Mouse (Mus musculus) forebrain, embryonic 15.5 days (tissue): Measurements from ENCODE around the gene Atp8b5. TPM values are rescaled to one million over a fixed set of nuclear protein-coding genes. Genes with fewer than 3 reads are reported as not detected.
A peak's percentile ranks its signal among the peaks of the same experiment; 100 is the strongest.

ENCODE experiments used
- ATAC-seq: fragments of 200-750 bp; cut with Nextera tagmentation; replicated peaks from 2 replicates; pipeline ENCODE4 v1.8.0; 2017; ENCODE audit warnings: mild to moderate bottlenecking, moderate TSS enrichment, moderate library complexity
- H3K27ac ChIP-seq: fragments of 300-500 bp; sonication (generic); replicated peaks from 2 replicates; pipeline ENCODE4 v1.5.1; 2015; ENCODE audit warnings: mild to moderate bottlenecking, inconsistent platforms
- H3K27me3 ChIP-seq: fragments of 300-500 bp; sonication (generic); 2 replicates; pipeline ENCODE4 v1.6.1; 2015; ENCODE audit warnings: inconsistent platforms
- H3K36me3 ChIP-seq: fragments of 300-500 bp; sonication (generic); 2 replicates; pipeline ENCODE4 v1.6.1; 2015; ENCODE audit warnings: mild to moderate bottlenecking, inconsistent platforms
- H3K4me1 ChIP-seq: fragments of 300-500 bp; sonication (generic); 2 replicates; pipeline ENCODE4 v1.6.1; 2015; ENCODE audit warnings: inconsistent platforms
- H3K4me2 ChIP-seq: fragments of 300-500 bp; sonication (generic); replicated peaks from 2 replicates; pipeline ENCODE4 v1.6.1; 2015; ENCODE audit warnings: mild to moderate bottlenecking, inconsistent platforms
- H3K4me3 ChIP-seq: fragments of 300-500 bp; sonication (generic); 2 replicates; pipeline ENCODE4 v1.5.1; 2015; ENCODE audit warnings: mild to moderate bottlenecking, inconsistent platforms
- H3K9ac ChIP-seq: fragments of 300-500 bp; sonication (generic); replicated peaks from 2 replicates; pipeline ENCODE4 v1.6.1; 2015; ENCODE audit warnings: mild to moderate bottlenecking, inconsistent platforms
- H3K9me3 ChIP-seq: fragments of 300-500 bp; sonication (generic); 2 replicates; pipeline ENCODE4 v1.6.1; 2016; ENCODE audit warnings: inconsistent platforms
- WGBS: fragments of 180-500 bp; shearing (Covaris S2); methylation state at CpG from one replicate; pipeline ENCODE4 v1.1.7; 2015; ENCODE audit warnings: mixed read lengths; 5-methylcytosine and 5-hydroxymethylcytosine counted together
- polyA plus RNA-seq: library from polyadenylated mRNA; unstranded; fragments of >200 nt; fragmentation: Nextera tagmentation; extraction: Ambion mirVana; gene quantifications from 2 replicates; pipeline ENCODE4 v1.2.1, GENCODE M21; 2015

Atp8b5 gene
- polyA plus RNA-seq, 1 experiment from 2014 or later: 0.98 TPM

DNA sequence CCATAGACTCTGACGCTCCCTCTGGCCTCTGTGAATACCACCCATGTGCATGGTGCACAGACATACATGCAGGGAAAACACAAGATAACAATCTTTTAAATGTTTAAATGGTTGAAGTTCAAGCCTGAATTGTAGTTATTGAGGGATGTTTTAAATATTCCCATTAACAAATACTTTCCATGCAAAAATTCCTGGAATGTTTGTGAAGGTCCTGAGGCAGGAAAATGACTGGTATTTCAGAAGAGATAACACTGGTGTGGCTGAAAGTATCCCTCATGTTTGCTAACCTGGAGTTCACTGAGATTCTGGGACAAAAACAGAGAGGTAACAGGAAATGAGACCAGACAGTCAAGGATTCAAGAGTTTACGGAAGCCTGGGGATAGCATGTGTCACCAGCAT, 122.4 kb downstream of the Atp8b5 start:
- WGBS: 84% methylated on average over 2 of the region's 2 CpGs
- H3K4me1 ChIP-seq: no peaks in the 10 kb centered on the region
- no peak for ATAC-seq

DNA sequence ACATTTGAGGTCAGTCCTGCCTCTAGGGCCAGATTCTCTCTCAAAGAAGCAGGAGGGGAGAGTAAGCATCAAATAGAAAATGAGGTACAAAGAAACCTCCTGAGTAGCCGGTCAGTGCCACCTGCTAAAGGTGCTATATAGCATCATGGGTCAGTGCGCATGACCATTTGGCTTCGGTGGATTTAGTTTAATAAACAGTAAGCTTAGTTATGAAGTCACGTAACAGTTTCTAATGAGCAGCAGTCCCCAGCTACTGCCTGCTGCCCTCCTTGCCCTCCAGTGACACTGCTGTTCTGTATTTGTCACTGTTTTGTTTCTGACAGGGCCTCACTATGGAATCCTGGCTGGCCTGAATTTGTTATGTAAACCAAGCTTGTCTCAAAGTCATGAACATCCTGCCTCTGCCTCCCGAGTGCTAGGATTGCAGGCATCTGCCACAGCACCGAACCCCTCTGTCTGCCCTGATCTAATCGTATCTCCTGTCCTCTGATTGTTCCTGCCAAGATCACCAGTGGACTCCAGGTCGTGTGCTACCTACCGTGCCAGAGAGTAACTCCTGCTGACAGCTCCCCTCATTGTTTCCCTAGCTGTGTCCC, 123.0 kb downstream of the Atp8b5 start:
- Histone ChIP-seq H3K4me3 (no peak overlapping the region), H3K27me3 (no peaks in the 10 kb centered on the region), H3K9ac (no peak overlapping the region), H3K4me2 (no peak overlapping the region), H3K36me3 (0 out of 2 replicates have a peak, but pooled peaks cover 3% of the 10 kb centered on the region), H3K9me3 (no peaks in the 10 kb centered on the region), H3K27ac (no peak overlapping the region), H3K4me1 (no peaks in the 10 kb centered on the region)
- 69% methylated on average over 9 of the region's 9 CpGs for WGBS
- no peak for ATAC-seq

More for the DNA sequence above, 122.4 kb downstream of the Atp8b5 start:
- Histone ChIP-seq H3K4me3 (no peak overlapping the region), H3K27me3 (no peaks in the 10 kb centered on the region), H3K27ac (no peak overlapping the region), H3K9ac (no peak overlapping the region), H3K36me3 (0 out of 2 replicates have a peak, but pooled peaks cover 3% of the 10 kb centered on the region), H3K9me3 (no peaks in the 10 kb centered on the region), H3K4me2 (no peak overlapping the region)

DNA sequence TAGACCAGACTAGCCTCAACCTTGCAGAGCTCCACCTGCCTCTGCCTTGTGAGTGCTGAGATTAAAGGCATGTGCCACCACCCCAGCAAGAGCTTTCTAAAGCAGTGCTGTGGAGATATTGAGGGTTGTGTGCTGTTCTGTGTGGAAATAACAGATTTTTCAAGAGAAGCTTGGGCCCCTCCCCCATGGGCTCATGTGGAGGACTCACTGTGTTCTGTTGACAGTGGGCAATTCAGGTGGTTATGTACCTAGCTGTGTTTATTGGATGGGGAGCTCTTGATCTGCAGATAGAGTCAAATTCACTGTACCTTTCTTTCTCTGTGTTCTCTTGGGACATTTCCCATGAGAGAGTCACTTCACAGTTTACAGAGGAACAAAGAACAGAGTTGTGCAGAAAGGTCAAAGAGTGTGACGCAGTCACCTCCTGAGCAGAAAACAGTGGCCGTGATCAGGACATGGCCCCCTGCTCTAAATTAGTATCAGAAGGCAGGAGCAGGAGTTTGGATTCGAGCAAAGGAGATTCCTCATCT, 124.6 kb downstream of the Atp8b5 start:
- Histone ChIP-seq H3K36me3 (0 out of 2 replicates have a peak, but pooled peaks cover 3% of the 10 kb centered on the region), H3K27ac (no peak overlapping the region), H3K9ac (no peak overlapping the region), H3K9me3 (no peaks in the 10 kb centered on the region), H3K4me1 (no peaks in the 10 kb centered on the region), H3K4me3 (no peak overlapping the region), H3K4me2 (no peak overlapping the region), H3K27me3 (no peaks in the 10 kb centered on the region)
- no peak for ATAC-seq
- 85% methylated on average over 3 of the region's 3 CpGs for WGBS

DNA sequence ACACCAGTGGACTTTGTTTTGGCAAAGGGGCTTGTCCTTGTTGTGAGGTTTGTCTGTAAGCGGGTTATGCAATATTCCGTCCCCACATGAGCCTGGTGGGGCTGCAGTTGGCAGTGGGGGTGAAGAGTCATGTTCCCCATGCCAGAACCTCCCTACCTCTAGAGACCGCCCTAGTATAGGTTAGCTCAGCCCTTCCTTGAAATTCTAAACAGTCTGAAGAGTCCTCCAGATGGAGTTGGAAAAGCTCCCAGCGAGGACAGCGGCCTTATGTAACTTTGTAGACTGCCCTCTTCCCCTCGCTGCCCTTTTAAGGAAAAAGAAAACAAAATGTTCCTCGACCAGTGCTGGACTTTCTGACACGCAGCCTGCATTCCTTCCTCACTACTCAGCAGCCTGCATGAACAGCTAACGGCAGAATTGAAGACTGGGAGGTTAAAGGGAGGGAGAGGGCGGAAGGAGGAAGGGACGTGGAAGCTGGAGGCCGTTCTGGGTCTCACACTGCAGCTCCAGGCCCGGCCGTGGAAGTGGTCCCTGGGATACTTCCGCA, 127.5 kb downstream of the Atp8b5 start:
- peak overlapping the region; percentile 27; the same call in 1 of the 2 replicates for H3K27ac ChIP-seq
- no peak for ATAC-seq
- 74% methylated on average over 15 of the region's 15 CpGs for WGBS

DNA sequence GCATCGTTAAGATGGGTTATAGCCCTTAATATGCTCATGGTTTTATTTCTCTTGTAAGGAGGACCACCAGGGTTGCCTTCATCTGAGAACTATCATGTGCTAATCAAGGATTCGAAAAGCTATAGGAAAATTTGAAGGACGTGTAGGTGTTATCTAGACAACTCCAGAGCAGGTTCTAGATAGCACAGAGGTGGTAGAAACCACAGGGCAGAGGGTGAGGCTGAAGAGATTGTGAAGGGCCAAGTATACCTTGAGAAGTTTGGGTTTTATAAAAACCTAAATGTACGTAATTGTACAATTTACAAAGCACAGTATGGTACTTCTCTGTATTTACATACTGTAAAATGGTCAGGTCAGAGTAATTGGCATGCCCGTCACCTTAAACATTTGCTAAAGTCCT, 128.2 kb downstream of the Atp8b5 start:
- Histone ChIP-seq H3K4me2 (no peak overlapping the region), H3K4me1 (peaks cover 17% of the 10 kb centered on the region), H3K9ac (no peak overlapping the region), H3K36me3 (no peaks in the 10 kb centered on the region), H3K4me3 (no peak overlapping the region), H3K9me3 (no peaks in the 10 kb centered on the region), H3K27ac (peak overlapping the region; percentile 27; the same call in 1 of the 2 replicates), H3K27me3 (no peaks in the 10 kb centered on the region)
- ATAC-seq: no peak
- 84% methylated on average over 5 of the region's 5 CpGs for WGBS

More for the DNA sequence above, 127.5 kb downstream of the Atp8b5 start:
- Histone ChIP-seq H3K4me3 (no peak overlapping the region), H3K4me1 (peaks cover 17% of the 10 kb centered on the region), H3K4me2 (no peak overlapping the region), H3K9me3 (no peaks in the 10 kb centered on the region), H3K36me3 (no peaks in the 10 kb centered on the region), H3K9ac (no peak overlapping the region), H3K27me3 (no peaks in the 10 kb centered on the region)

DNA sequence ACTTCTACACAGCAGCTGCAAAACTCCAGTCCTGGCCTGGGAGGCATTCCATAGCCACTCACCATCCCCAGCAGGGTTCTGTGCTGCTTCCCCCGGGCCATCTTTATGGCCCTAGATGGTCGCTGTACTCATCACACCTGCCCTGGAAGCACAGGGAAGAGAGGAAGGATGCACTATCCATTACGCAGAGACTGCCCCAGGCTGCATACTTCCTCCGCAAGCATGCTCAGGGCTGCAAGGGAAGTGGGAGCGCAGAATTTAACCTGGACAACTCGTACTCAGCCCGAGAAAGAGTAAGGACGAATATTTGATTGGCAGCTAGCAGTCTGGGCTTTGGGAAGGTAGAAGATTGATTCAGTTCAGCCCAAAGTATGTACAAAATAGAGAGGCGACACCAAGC, 128.9 kb downstream of the Atp8b5 start:
- 80% methylated on average over 9 of the region's 9 CpGs for WGBS
- ATAC-seq: no peak
- Histone ChIP-seq H3K36me3 (no peaks in the 10 kb centered on the region), H3K9ac (no peak overlapping the region), H3K4me3 (no peak overlapping the region), H3K9me3 (no peaks in the 10 kb centered on the region), H3K4me1 (peaks cover 18% of the 10 kb centered on the region), H3K27me3 (no peaks in the 10 kb centered on the region), H3K4me2 (no peak overlapping the region), H3K27ac (no peak overlapping the region)

DNA sequence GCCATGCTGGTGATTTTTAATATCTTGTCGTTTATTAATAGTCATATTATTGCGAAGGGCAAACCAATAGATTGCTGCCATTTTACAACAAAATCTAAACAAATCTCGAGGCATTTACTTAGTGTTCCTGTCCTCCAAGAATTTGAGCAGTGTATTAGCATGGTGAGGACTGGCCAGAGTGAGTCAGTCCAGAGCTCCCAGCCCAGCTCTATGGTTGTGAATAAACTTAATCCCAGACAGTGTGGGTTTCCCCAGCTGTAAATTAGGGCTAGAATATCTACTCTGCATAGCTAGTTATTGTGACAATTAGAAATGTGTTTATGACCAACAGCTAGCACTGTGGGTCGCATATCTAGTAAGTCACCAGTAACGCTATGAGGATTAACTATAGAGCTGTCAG, 129.4 kb downstream of the Atp8b5 start:
- Histone ChIP-seq H3K9ac (no peak overlapping the region), H3K4me1 (peaks cover 23% of the 10 kb centered on the region), H3K36me3 (no peaks in the 10 kb centered on the region), H3K4me2 (no peak overlapping the region), H3K27me3 (no peaks in the 10 kb centered on the region), H3K4me3 (no peak overlapping the region), H3K27ac (no peak overlapping the region), H3K9me3 (no peaks in the 10 kb centered on the region)
- 90% methylated on average over 5 of the region's 5 CpGs for WGBS
- ATAC-seq: no peak

DNA sequence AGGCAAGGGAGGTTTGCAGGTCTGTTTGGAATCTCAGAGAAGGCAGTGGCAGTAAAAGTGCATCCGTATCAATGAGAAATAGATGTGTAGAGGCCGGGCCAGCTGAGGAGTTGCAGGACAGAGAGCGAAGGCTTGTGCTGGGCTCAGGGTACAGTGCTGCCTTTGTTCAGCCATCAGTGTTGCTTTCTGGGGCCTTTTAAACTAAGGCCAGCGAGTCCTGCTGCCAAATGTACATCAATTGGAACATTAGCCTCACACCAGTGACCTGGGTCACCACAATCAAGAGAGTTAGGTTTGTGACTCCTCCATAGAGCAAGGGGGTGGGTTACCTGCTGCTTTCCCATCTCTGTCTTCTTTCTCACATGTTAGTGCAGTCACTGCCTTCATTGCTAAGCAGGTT, 131.1 kb downstream of the Atp8b5 start:
- no peak overlapping the region for H3K9ac ChIP-seq
- H3K27ac ChIP-seq: no peak overlapping the region
- H3K27me3 ChIP-seq: no peaks in the 10 kb centered on the region
- 49% methylated on average over 4 of the region's 4 CpGs for WGBS
- H3K4me1 ChIP-seq: peaks cover 23% of the 10 kb centered on the region
- H3K4me3 ChIP-seq: no peak overlapping the region
- ATAC-seq: no peak
- no peaks in the 10 kb centered on the region for H3K9me3 ChIP-seq
- no peak overlapping the region for H3K4me2 ChIP-seq
- no peaks in the 10 kb centered on the region for H3K36me3 ChIP-seq

DNA sequence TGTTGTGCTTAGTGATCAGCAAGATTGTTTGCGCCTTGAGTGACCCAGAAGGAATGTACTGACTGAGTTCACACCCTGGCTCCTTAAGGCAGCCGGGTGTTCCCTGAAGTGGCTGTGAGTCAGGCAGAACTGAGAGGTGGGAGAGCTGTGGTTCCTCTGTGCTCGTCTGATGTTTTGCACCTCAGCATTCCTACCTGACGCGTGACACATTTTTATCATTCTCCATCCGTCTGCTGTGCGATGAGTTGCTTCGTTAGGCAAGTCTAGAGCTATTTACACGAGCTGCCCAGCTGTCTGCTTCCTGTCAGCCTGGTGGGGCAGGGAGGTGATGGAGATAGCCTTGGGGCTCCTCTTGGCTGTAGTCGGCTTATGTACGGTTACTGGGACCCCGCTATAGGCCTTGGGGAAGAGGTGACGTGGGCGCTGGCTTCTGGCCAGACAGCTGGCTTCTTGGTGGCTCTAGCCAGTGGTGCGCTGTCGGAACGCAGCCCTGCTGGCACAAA, 131.9 kb downstream of the Atp8b5 start:
- no peak for ATAC-seq
- Histone ChIP-seq H3K4me1 (peaks cover 23% of the 10 kb centered on the region), H3K9ac (no peak overlapping the region), H3K36me3 (no peaks in the 10 kb centered on the region), H3K4me3 (no peak overlapping the region), H3K27me3 (no peaks in the 10 kb centered on the region), H3K27ac (0 out of 2 replicates have a peak overlapping the region, but pooled peaks have one; percentile 2), H3K9me3 (no peaks in the 10 kb centered on the region), H3K4me2 (no peak overlapping the region)
- 57% methylated on average over 17 of the region's 17 CpGs for WGBS

DNA sequence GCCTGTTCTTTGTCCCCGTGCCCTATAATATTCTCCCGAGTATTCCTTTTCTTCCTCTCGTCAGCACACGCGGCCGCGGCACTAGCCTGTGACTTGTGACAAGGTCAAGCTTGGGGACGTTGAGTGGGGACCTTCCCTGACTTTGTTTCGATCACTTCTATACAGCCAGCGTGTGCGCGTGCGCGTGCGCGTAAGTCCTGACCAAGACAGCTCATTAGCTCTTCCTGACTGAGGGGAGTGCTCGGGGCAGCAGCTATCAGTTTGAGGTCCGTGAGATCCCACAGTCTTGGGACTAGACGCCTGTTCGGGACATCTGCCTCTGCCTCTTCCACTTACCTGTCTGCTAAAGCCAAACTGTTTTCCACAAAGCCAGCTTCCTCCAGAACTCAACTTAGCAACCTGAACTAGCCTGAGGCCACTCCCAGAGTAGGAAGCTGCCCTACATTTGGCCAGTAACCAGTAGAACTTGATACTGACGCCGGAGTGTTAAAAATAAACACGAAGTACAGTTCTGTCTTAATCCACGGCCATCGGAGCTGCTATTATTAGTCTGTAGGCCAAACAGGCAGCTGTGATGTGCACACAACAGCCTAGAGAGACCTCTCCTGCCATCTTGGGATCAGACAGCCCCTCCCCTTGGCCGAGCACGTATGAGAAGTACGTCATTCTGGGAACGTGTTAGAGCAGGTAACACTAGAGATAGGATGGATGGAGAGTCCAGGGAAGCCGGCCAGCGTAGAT, 132.6 kb downstream of the Atp8b5 start:
- ATAC-seq: no peak
- H3K27ac ChIP-seq: 0 out of 2 replicates have a peak overlapping the region, but pooled peaks have one; percentile 10
- WGBS: 85% methylated on average over 31 of the region's 31 CpGs

DNA sequence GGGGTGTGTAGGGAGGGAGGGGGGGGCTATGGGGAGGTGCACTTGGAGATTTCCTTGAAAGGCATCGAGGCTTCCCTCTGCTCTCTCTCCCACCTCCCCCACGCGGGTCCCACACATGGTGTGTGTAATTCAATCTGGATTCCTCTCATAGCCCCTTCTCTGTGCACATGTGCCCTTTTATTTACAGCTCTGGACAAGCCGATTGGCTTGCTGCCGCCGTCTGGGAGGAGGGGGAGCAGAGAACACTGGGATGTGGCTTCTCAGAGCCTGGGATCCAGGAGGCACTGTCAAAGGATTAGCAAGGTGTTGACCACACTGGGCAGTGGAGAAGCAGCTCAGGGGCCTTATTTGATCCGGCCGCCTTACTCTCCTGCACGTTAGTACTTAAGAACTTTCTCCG, 134.0 kb downstream of the Atp8b5 start:
- H3K9ac ChIP-seq: no peak overlapping the region
- 17% methylated on average over 10 of the region's 10 CpGs for WGBS

More for the DNA sequence above, 132.6 kb downstream of the Atp8b5 start:
- Histone ChIP-seq H3K9me3 (no peaks in the 10 kb centered on the region), H3K9ac (no peak overlapping the region), H3K36me3 (no peaks in the 10 kb centered on the region), H3K4me1 (peaks cover 23% of the 10 kb centered on the region), H3K27me3 (no peaks in the 10 kb centered on the region), H3K4me3 (no peak overlapping the region), H3K4me2 (no peak overlapping the region)

DNA sequence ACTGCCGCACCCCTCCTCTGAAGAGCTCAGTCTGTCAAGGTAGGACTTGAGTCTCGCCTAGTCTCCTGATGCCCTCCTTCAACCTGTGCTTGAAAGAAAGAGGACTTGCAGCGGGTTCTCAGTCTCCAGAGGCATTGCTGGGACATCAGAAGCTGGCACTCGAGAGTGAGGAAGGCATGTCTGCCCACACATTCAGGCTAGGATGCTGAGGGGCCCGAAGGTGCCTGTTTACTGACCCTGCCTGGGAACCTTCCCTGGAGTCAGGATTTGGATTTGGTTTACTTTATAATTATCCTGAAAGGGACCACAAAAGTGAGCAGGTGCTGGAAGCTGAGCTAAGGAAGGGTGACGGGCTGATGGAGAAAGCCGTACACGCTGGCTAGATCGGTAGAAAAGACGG, 134.5 kb downstream of the Atp8b5 start:
- Histone ChIP-seq H3K9ac (no peak overlapping the region), H3K4me3 (no peak overlapping the region), H3K27me3 (no peaks in the 10 kb centered on the region), H3K9me3 (no peaks in the 10 kb centered on the region), H3K36me3 (no peaks in the 10 kb centered on the region), H3K27ac (no peak overlapping the region), H3K4me2 (no peak overlapping the region), H3K4me1 (peaks cover 33% of the 10 kb centered on the region)
- ATAC-seq: no peak
- WGBS: 86% methylated on average over 10 of the region's 10 CpGs

More for the DNA sequence above, 134.0 kb downstream of the Atp8b5 start:
- no peak overlapping the region for H3K4me3 ChIP-seq
- H3K4me2 ChIP-seq: no peak overlapping the region
- H3K9me3 ChIP-seq: no peaks in the 10 kb centered on the region
- H3K36me3 ChIP-seq: no peaks in the 10 kb centered on the region
- peaks cover 31% of the 10 kb centered on the region for H3K4me1 ChIP-seq
- no peak for ATAC-seq
- no peak overlapping the region for H3K27ac ChIP-seq
- H3K27me3 ChIP-seq: no peaks in the 10 kb centered on the region
